9 mouse cellular contexts compared by ENCODE assay signal in the genomic region with DNA sequence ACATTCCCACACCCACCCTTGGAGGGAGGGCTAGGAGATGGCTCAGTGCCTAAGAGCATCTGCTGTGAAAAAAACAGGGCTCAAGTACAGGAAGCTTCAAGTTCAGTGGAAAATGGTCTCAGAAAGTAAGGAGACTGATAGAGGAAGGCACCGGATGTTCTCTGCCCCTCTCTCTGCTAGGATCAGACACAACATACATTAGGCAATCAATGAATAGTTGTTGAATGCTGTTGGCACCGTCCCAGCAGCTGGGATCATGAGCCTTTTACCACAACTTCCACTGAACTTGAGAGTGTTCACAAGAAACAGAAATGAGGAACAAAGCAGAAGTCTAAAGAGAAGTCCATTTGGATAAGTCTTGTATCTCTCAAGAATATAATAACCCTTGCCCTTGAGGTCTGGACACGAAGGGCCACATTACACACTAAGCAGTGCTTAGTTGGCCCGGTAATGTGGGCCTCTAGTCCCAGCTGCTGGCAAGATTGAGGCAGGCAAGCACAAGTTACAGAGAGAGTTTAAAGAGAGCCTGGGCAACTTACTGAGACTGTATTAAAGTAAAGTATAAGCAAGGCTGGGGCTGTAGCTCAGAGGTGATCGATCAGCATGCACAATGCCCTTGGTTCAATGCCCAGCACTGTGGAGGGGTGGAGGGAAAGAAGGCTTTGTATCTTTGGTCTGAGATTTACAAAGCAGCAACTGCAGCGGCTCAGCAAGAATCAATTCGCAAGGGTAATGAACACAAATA. TPM values are rescaled to one million over a fixed set of nuclear protein-coding genes. Genes with fewer than 3 reads are reported as not detected.
A peak's percentile ranks its signal among the peaks of the same experiment; 100 is the strongest.
DNase-seq lines count a peak whose midpoint lies in the region; ATAC-seq and TF ChIP-seq lines count a peak whose summit lies in the region.
"Had no signal": no experiment of that assay in that cellular context is flagged by ENCODE, and none has a peak within 500 bp of the region (broad histone marks: within the 10 kb centered on the region; RNA-seq: fewer than 3 reads in every experiment).

No protein-coding gene starts in this region.

- no peak for DNase-seq in forebrain, postnatal 0 days
- DNase-seq in ovary, postnatal 36 days (ENCODE audit: low spot score) = peak; percentile 29
- no peak for DNase-seq in ovary, postnatal 10 days (ENCODE audit: low spot score)
- no peak for DNase-seq in liver, embryonic 13.5 days
- DNase-seq in urinary bladder, postnatal 14 days (ENCODE audit: low spot score) = no peak

- no peak overlapping the region for H3K4me2 ChIP-seq in forebrain, embryonic 12.5 days
- H3K4me2 ChIP-seq in forebrain, postnatal 0 days (ENCODE audit: low read depth) = no peak overlapping the region
- no peak overlapping the region for H3K4me2 ChIP-seq in liver, embryonic 13.5 days
- H3K4me2 ChIP-seq in neural tube, embryonic 15.5 days = no peak overlapping the region
- H3K4me2 ChIP-seq: limb, embryonic 12.5 days had no signal

- no peak for TF ChIP-seq CTCF in forebrain, postnatal 0 days (IDR thresholded peaks at IDR 0.05; ENCODE audit: low read depth)

- no peaks in the 10 kb centered on the region for H3K36me3 ChIP-seq in forebrain, embryonic 12.5 days (replicated peaks)
- no peaks in the 10 kb centered on the region for H3K36me3 ChIP-seq in forebrain, postnatal 0 days (ENCODE audit: insufficient read depth)
- H3K36me3 ChIP-seq in liver, embryonic 13.5 days = no peaks in the 10 kb centered on the region; the same call in 1 of the 2 replicates
- 0 out of 2 replicates have a peak, but pooled peaks cover 5% of the 10 kb centered on the region for H3K36me3 ChIP-seq in neural tube, embryonic 15.5 days

- H3K9ac ChIP-seq in forebrain, embryonic 12.5 days = 0 out of 2 replicates have a peak overlapping the region, but pooled peaks have one; percentile 8
- no peak overlapping the region for H3K9ac ChIP-seq in forebrain, postnatal 0 days
- no peak overlapping the region for H3K9ac ChIP-seq in liver, embryonic 13.5 days
- no peak overlapping the region for H3K9ac ChIP-seq in neural tube, embryonic 15.5 days (replicated peaks)
- H3K9ac ChIP-seq: limb, embryonic 12.5 days had no signal

- H3K4me1 ChIP-seq in forebrain, embryonic 12.5 days = peaks cover 26% of the 10 kb centered on the region
- H3K4me1 ChIP-seq in forebrain, postnatal 0 days (ENCODE audit: insufficient read depth) = no peaks in the 10 kb centered on the region
- H3K4me1 ChIP-seq in liver, embryonic 13.5 days (replicated peaks) = peaks cover 15% of the 10 kb centered on the region
- H3K4me1 ChIP-seq in neural tube, embryonic 15.5 days = peaks cover 30% of the 10 kb centered on the region
- H3K4me1 ChIP-seq: limb, embryonic 12.5 days had no signal

- H3K4me3 ChIP-seq in forebrain, embryonic 12.5 days (replicated peaks) = no peak overlapping the region
- H3K4me3 ChIP-seq in forebrain, postnatal 0 days (ENCODE audit: low read depth, low read length) = no peak overlapping the region
- no peak overlapping the region for H3K4me3 ChIP-seq in liver, embryonic 13.5 days (replicated peaks)
- no peak overlapping the region for H3K4me3 ChIP-seq in neural tube, embryonic 15.5 days (replicated peaks)
- H3K4me3 ChIP-seq: limb, embryonic 12.5 days had no signal

- H3K9me3 ChIP-seq in forebrain, embryonic 12.5 days = no peaks in the 10 kb centered on the region
- H3K9me3 ChIP-seq in forebrain, postnatal 0 days (ENCODE audit: low read length) = no peaks in the 10 kb centered on the region
- no peaks in the 10 kb centered on the region for H3K9me3 ChIP-seq in liver, embryonic 13.5 days (replicated peaks)
- H3K9me3 ChIP-seq in neural tube, embryonic 15.5 days (replicated peaks) = no peaks in the 10 kb centered on the region
- H3K9me3 ChIP-seq: limb, embryonic 12.5 days had no signal

- no peak for ATAC-seq in forebrain, embryonic 12.5 days (ENCODE audit: low FRiP score)
- no peak for ATAC-seq in forebrain, postnatal 0 days
- no peak for ATAC-seq in liver, embryonic 13.5 days (ENCODE audit: low read depth)
- peak; percentile 72 for ATAC-seq in neural tube, embryonic 15.5 days (ENCODE audit: low FRiP score)
- no peak for ATAC-seq in frontal cortex, adult (ENCODE audit: low TSS enrichment)

- H3K27me3 ChIP-seq in forebrain, embryonic 12.5 days = no peaks in the 10 kb centered on the region
- no peaks in the 10 kb centered on the region for H3K27me3 ChIP-seq in forebrain, postnatal 0 days (ENCODE audit: insufficient read depth, low read length)
- H3K27me3 ChIP-seq in liver, embryonic 13.5 days = no peaks in the 10 kb centered on the region
- no peaks in the 10 kb centered on the region for H3K27me3 ChIP-seq in neural tube, embryonic 15.5 days (replicated peaks)
- H3K27me3 ChIP-seq: limb, embryonic 12.5 days had no signal

- peak overlapping the region; percentile 68 for H3K27ac ChIP-seq in forebrain, embryonic 12.5 days
- no peak overlapping the region for H3K27ac ChIP-seq in forebrain, postnatal 0 days (ENCODE audit: low read depth, low read length)
- H3K27ac ChIP-seq in liver, embryonic 13.5 days = peak overlapping the region; percentile 11; the same call in 1 of the 2 replicates
- H3K27ac ChIP-seq in neural tube, embryonic 15.5 days (replicated peaks) = peak overlapping the region; percentile 60
- H3K27ac ChIP-seq: limb, embryonic 12.5 days had no signal

- WGBS in forebrain, embryonic 12.5 days = 45% methylated on average over 7 of the region's 7 CpGs
- 18% methylated on average over 7 of the region's 7 CpGs for WGBS in forebrain, postnatal 0 days
- WGBS in liver, embryonic 13.5 days (ENCODE audit: insufficient replicate concordance) = 63% methylated on average over 7 of the region's 7 CpGs
- WGBS in neural tube, embryonic 15.5 days = 22% methylated on average over 7 of the region's 7 CpGs

RNA-seq across cellular contexts. Expression of a gene that starts 17.2 kb away (rescaled TPM):
- polyA plus RNA-seq in forebrain, embryonic 12.5 days (2016; fragmentation: Nextera tagmentation; extraction: Ambion mirVana) = 11.1 and 13.1 TPM in 2 replicates
- total RNA-seq in forebrain, postnatal 0 days (2014; rRNA removed) = 9.8 and 9.9 TPM in 2 replicates
- polyA plus RNA-seq in forebrain, postnatal 0 days (2015; fragmentation: Nextera tagmentation; extraction: Ambion mirVana) = 3.8 and 5.0 TPM in 2 replicates
- 1.7 and 1.8 TPM in 2 replicates for polyA plus RNA-seq in liver, embryonic 13.5 days (2015; fragmentation: Nextera tagmentation; extraction: Ambion mirVana)
- 6.8 and 7.1 TPM in 2 replicates for polyA plus RNA-seq in neural tube, embryonic 15.5 days (2015; fragmentation: Nextera tagmentation; extraction: Ambion mirVana)

RNA-seq across cellular contexts. Expression of a gene that starts 45.4 kb away (rescaled TPM):
- polyA plus RNA-seq in forebrain, embryonic 12.5 days (2016; fragmentation: Nextera tagmentation; extraction: Ambion mirVana) = 224 and 226 TPM in 2 replicates
- 10.1 and 12.8 TPM in 2 replicates for total RNA-seq in forebrain, postnatal 0 days (2014; rRNA removed)
- 14.5 and 17.2 TPM in 2 replicates for polyA plus RNA-seq in forebrain, postnatal 0 days (2015; fragmentation: Nextera tagmentation; extraction: Ambion mirVana)
- 121 and 141 TPM in 2 replicates for polyA plus RNA-seq in liver, embryonic 13.5 days (2015; fragmentation: Nextera tagmentation; extraction: Ambion mirVana)
- polyA plus RNA-seq in neural tube, embryonic 15.5 days (2015; fragmentation: Nextera tagmentation; extraction: Ambion mirVana) = 21.2 and 64.0 TPM in 2 replicates
